Mouse (Mus musculus) embryonic facial prominence, embryonic 12.5 days (tissue): ENCODE measurements around the gene Pcbp3. TPM values are rescaled to one million over a fixed set of nuclear protein-coding genes. Genes with fewer than 3 reads are reported as not detected.

Experiments
- ATAC-seq: fragments of 200-750 bp; cut with Nextera tagmentation; 2 replicates; pipeline ENCODE4 v1.8.0; 2017; ENCODE audit not compliant: insufficient number of reproducible peaks, insufficient read depth, low FRiP score, low TSS enrichment
- H3K27ac ChIP-seq: fragments of 300-500 bp; sonication (generic); 2 replicates; pipeline ENCODE4 v1.5.1; 2016; ENCODE audit warnings: mild to moderate bottlenecking
- H3K27me3 ChIP-seq: fragments of 300-500 bp; sonication (generic); 2 replicates; pipeline ENCODE4 v1.6.1; 2016; ENCODE audit warnings: mild to moderate bottlenecking, moderate library complexity
- H3K36me3 ChIP-seq: fragments of 300-500 bp; sonication (generic); 2 replicates; pipeline ENCODE4 v1.6.1; 2016; ENCODE audit warnings: mild to moderate bottlenecking
- H3K4me1 ChIP-seq: fragments of 300-500 bp; sonication (generic); 2 replicates; pipeline ENCODE4 v1.6.1; 2016
- H3K4me2 ChIP-seq: fragments of 300-500 bp; sonication (generic); replicated peaks from 2 replicates; pipeline ENCODE4 v1.6.1; 2016; ENCODE audit warnings: mild to moderate bottlenecking, moderate library complexity
- H3K4me3 ChIP-seq: fragments of 300-500 bp; sonication (generic); 2 replicates; pipeline ENCODE4 v1.5.1; 2016; ENCODE audit warnings: mild to moderate bottlenecking
- H3K9ac ChIP-seq: fragments of 300-500 bp; sonication (generic); 2 replicates; pipeline ENCODE4 v1.6.1; 2016; ENCODE audit warnings: mild to moderate bottlenecking, moderate library complexity
- H3K9me3 ChIP-seq: fragments of 300-500 bp; sonication (generic); 2 replicates; pipeline ENCODE4 v1.6.1; 2016; ENCODE audit warnings: mild to moderate bottlenecking, moderate library complexity
- WGBS: fragments of 180-500 bp; shearing (Covaris S2); methylation state at CpG from one replicate; pipeline ENCODE4 v1.1.7; 2016; 5-methylcytosine and 5-hydroxymethylcytosine counted together
- polyA plus RNA-seq: library from polyadenylated mRNA; unstranded; fragments of >200 nt; fragmentation: Nextera tagmentation; extraction: Ambion mirVana; gene quantifications from 2 replicates; pipeline ENCODE4 v1.2.1, GENCODE M21; 2016

Gene Pcbp3
- polyA plus RNA-seq, 1 experiment from 2014 or later, result 52.5 TPM

GRCm38 (mm10) chr10:76875310-76875709, 86.4 kb downstream of the Pcbp3 start:
- no peaks in the 10 kb centered on the region for H3K27me3 ChIP-seq
- H3K36me3 ChIP-seq, result no peaks in the 10 kb centered on the region
- H3K9me3 ChIP-seq, result no peaks in the 10 kb centered on the region
- 78% methylated on average over 6 of the region's 6 CpGs for WGBS
- no peak overlapping the region for H3K27ac ChIP-seq
- 0 out of 2 replicates have a peak, but pooled peaks cover 5% of the 10 kb centered on the region for H3K4me1 ChIP-seq
- H3K9ac ChIP-seq, result no peak overlapping the region
- no peak for ATAC-seq
- H3K4me3 ChIP-seq, result no peak overlapping the region
- H3K4me2 ChIP-seq, result no peak overlapping the region

- Histone ChIP-seq H3K9ac (no peak overlapping the region), H3K4me3 (no peak overlapping the region), H3K27ac (no peak overlapping the region), H3K4me1 (0 out of 2 replicates have a peak, but pooled peaks cover 5% of the 10 kb centered on the region), H3K9me3 (no peaks in the 10 kb centered on the region), H3K27me3 (no peaks in the 10 kb centered on the region), H3K36me3 (no peaks in the 10 kb centered on the region), H3K4me2 (no peak overlapping the region)
- ATAC-seq, result no peak
- 89% methylated on average over 5 of the region's 5 CpGs for WGBS
These were observed 86.8 kb downstream of the Pcbp3 start for GRCm38 (mm10) chr10:76874879-76875278.

- no peak overlapping the region for H3K27ac ChIP-seq
- no peaks in the 10 kb centered on the region for H3K9me3 ChIP-seq
- no peak overlapping the region for H3K4me2 ChIP-seq
- H3K27me3 ChIP-seq, result no peaks in the 10 kb centered on the region
- no peak overlapping the region for H3K4me3 ChIP-seq
- ATAC-seq, result no peak
- 86% methylated on average over 1 of the region's 1 CpGs for WGBS
- no peak overlapping the region for H3K9ac ChIP-seq
- 0 out of 2 replicates have a peak, but pooled peaks cover 5% of the 10 kb centered on the region for H3K4me1 ChIP-seq
- no peaks in the 10 kb centered on the region for H3K36me3 ChIP-seq
These were observed 87.3 kb downstream of the Pcbp3 start for GRCm38 (mm10) chr10:76874398-76874797.

- 73% methylated on average over 10 of the region's 10 CpGs for WGBS
- H3K27me3 ChIP-seq, result no peaks in the 10 kb centered on the region
These were observed 87.7 kb downstream of the Pcbp3 start for GRCm38 (mm10) chr10:76873948-76874347.

GRCm38 (mm10) chr10:76872736-76873135, 89.0 kb downstream of the Pcbp3 start:
- ATAC-seq, result no peak
- Histone ChIP-seq H3K9ac (no peak overlapping the region), H3K27ac (no peak overlapping the region), H3K27me3 (no peaks in the 10 kb centered on the region), H3K4me2 (no peak overlapping the region), H3K4me1 (0 out of 2 replicates have a peak, but pooled peaks cover 5% of the 10 kb centered on the region), H3K36me3 (no peaks in the 10 kb centered on the region), H3K9me3 (no peaks in the 10 kb centered on the region), H3K4me3 (no peak overlapping the region)
- WGBS, result 81% methylated on average over 8 of the region's 8 CpGs

More at GRCm38 (mm10) chr10:76873948-76874347, 87.7 kb downstream of the Pcbp3 start:
- Histone ChIP-seq H3K27ac (no peak overlapping the region), H3K4me3 (no peak overlapping the region), H3K36me3 (no peaks in the 10 kb centered on the region), H3K4me1 (0 out of 2 replicates have a peak, but pooled peaks cover 5% of the 10 kb centered on the region), H3K9ac (no peak overlapping the region), H3K9me3 (no peaks in the 10 kb centered on the region), H3K4me2 (no peak overlapping the region)
- no peak for ATAC-seq

GRCm38 (mm10) chr10:76865936-76866335, 95.8 kb downstream of the Pcbp3 start:
- ATAC-seq, result no peak
- no peak overlapping the region for H3K4me3 ChIP-seq
- H3K27me3 ChIP-seq, result no peaks in the 10 kb centered on the region
- H3K4me2 ChIP-seq, result no peak overlapping the region
- H3K4me1 ChIP-seq, result no peaks in the 10 kb centered on the region
- H3K27ac ChIP-seq, result no peak overlapping the region
- H3K9me3 ChIP-seq, result no peaks in the 10 kb centered on the region
- no peak overlapping the region for H3K9ac ChIP-seq
- H3K36me3 ChIP-seq, result no peaks in the 10 kb centered on the region

- Histone ChIP-seq H3K9ac (no peak overlapping the region), H3K4me2 (no peak overlapping the region), H3K9me3 (no peaks in the 10 kb centered on the region), H3K4me3 (no peak overlapping the region), H3K36me3 (no peaks in the 10 kb centered on the region), H3K27ac (no peak overlapping the region), H3K4me1 (no peaks in the 10 kb centered on the region), H3K27me3 (no peaks in the 10 kb centered on the region)
- ATAC-seq, result no peak
- WGBS, result 79% methylated on average over 3 of the region's 3 CpGs
These were observed 100.7 kb downstream of the Pcbp3 start for GRCm38 (mm10) chr10:76860998-76861397.

GRCm38 (mm10) chr10:76859355-76860127, 102.1 kb downstream of the Pcbp3 start:
- Histone ChIP-seq H3K36me3 (no peaks in the 10 kb centered on the region), H3K4me1 (no peaks in the 10 kb centered on the region), H3K9ac (no peak overlapping the region), H3K4me3 (no peak overlapping the region), H3K27ac (no peak overlapping the region), H3K9me3 (no peaks in the 10 kb centered on the region), H3K27me3 (no peaks in the 10 kb centered on the region), H3K4me2 (no peak overlapping the region)
- ATAC-seq, result no peak
- 76% methylated on average over 12 of the region's 12 CpGs for WGBS

GRCm38 (mm10) chr10:76857879-76858278, 103.8 kb downstream of the Pcbp3 start:
- H3K4me1 ChIP-seq, result no peaks in the 10 kb centered on the region
- H3K36me3 ChIP-seq, result no peaks in the 10 kb centered on the region
- no peak overlapping the region for H3K4me3 ChIP-seq
- WGBS, result 94% methylated on average over 2 of the region's 2 CpGs
- H3K9me3 ChIP-seq, result no peaks in the 10 kb centered on the region
- ATAC-seq, result no peak
- H3K27me3 ChIP-seq, result no peaks in the 10 kb centered on the region
- no peak overlapping the region for H3K9ac ChIP-seq
- H3K4me2 ChIP-seq, result no peak overlapping the region
- no peak overlapping the region for H3K27ac ChIP-seq

- 88% methylated on average over 5 of the region's 5 CpGs for WGBS
- no peaks in the 10 kb centered on the region; the same call in 1 of the 2 replicates for H3K4me1 ChIP-seq
- no peaks in the 10 kb centered on the region for H3K36me3 ChIP-seq
- ATAC-seq, result no peak
- no peak overlapping the region for H3K9ac ChIP-seq
- H3K4me2 ChIP-seq, result no peak overlapping the region
- H3K27ac ChIP-seq, result no peak overlapping the region
- H3K27me3 ChIP-seq, result no peaks in the 10 kb centered on the region
- H3K9me3 ChIP-seq, result no peaks in the 10 kb centered on the region
- H3K4me3 ChIP-seq, result no peak overlapping the region
These were observed 115.2 kb downstream of the Pcbp3 start for GRCm38 (mm10) chr10:76846480-76846879.

GRCm38 (mm10) chr10:76844901-76845300, 116.8 kb downstream of the Pcbp3 start:
- Histone ChIP-seq H3K9ac (no peak overlapping the region), H3K4me1 (no peaks in the 10 kb centered on the region; the same call in 1 of the 2 replicates), H3K27ac (no peak overlapping the region), H3K27me3 (no peaks in the 10 kb centered on the region), H3K36me3 (no peaks in the 10 kb centered on the region), H3K4me3 (no peak overlapping the region), H3K4me2 (no peak overlapping the region), H3K9me3 (no peaks in the 10 kb centered on the region)
- 83% methylated on average over 4 of the region's 4 CpGs for WGBS
- ATAC-seq, result no peak

GRCm38 (mm10) chr10:76844365-76844764, 117.3 kb downstream of the Pcbp3 start:
- Histone ChIP-seq H3K9ac (no peak overlapping the region), H3K9me3 (no peaks in the 10 kb centered on the region), H3K4me1 (no peaks in the 10 kb centered on the region; the same call in 1 of the 2 replicates), H3K27ac (no peak overlapping the region), H3K4me3 (no peak overlapping the region), H3K4me2 (no peak overlapping the region), H3K27me3 (no peaks in the 10 kb centered on the region), H3K36me3 (no peaks in the 10 kb centered on the region)
- WGBS, result 74% methylated on average over 3 of the region's 3 CpGs
- no peak for ATAC-seq
